Mouse (Mus musculus) embryo, embryonic 11.5 days (tissue): ENCODE data around the gene Olfr354.

ENCODE experiments used
- DNase-seq: peaks from one replicate; pipeline ENCODE4 v3.0.0-alpha.2; 2012; ENCODE audit warnings: low read depth, low spot score

Olfr354 gene

DNA sequence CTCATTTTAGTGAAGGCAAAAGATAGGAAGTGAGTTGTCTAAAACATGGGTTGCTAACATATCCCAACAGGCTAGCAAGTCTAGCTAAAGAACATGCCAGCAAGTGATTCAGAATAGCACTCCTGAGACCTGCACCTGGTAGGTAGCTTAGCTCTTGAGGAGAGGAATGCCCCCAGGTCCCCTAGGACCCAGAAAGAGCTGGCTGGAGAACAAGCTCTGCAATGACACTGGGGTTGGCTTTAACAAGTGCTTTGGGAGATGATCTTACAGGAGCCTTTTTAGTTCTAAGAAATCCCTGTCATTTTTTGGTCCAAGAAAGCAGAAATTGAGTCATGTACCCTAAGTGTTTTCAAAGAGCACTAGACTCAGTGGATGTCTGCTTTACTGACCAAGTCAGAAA, at the start of gene Olfr354:
TSS of gene Olfr354 (plus strand) at position 301 of the 400 bp plus-strand sequence.
- DNase-seq = no peak

DNA sequence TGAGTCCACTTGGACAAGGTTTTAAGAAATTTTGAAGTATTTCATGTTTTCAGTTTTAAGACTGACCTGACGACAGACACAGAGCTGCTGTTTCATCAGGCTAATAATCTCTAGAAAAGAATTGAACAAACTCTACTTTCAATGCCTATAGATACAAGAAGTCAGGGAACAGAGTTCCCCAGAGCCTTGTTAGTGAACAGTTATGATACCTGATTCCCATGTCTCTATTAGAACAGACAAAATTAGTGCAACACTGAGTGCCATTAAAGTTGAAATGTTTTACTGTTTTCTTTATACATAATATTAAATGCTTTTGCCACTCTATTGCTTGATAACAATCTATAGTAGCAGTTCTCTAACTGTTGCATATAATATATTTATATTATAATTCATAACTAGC, 42.9 kb upstream of the Olfr354 start, which contains the start of gene Olfr351:
TSS of gene Olfr351 (minus strand) at position 101 of the 400 bp plus-strand sequence.
- DNase-seq = no peak

DNA sequence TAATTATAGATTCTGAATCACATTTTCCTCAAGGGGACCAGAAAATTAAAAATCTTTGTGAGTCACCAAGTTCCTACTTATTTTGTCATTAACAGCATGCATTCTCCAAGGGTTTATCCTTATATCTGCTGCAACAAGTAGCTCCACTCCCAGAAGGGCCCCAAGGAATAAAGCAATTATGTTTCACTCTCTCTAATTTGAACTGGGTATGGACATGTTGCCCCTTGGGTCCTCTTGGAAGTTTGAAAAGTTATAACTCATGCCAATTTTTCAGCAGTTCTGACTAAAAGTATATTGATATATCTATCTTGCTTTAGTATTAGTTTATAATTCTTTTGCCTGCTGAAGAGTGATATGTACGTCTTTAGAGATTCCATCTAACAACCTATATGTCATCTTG, 37.3 kb upstream of the Olfr354 start, which contains the start of gene Olfr352:
TSS of gene Olfr352 (plus strand) at position 301 of the 400 bp plus-strand sequence.
- DNase-seq = no peak

DNA sequence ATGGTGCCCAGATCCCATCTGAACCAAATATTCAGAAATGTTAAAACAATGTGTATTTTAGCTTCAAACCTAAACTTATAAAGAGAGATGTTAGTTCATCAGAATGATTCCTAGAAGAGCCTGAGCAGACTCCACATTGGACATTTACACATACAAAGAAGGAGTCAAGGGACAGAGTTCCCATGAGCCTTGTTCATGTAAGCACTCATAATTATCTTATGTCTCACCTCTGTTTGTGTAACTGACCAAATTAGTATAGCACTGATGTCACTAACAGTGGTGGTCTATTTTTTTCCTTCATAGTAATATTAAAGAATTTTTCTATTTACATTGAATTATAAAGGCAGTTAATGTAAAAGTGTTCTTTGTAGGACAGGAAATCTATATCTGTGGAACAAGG, 12.6 kb upstream of the Olfr354 start, which contains the start of gene Olfr353:
TSS of gene Olfr353 (minus strand) at position 101 of the 400 bp plus-strand sequence.
- DNase-seq = no peak

DNA sequence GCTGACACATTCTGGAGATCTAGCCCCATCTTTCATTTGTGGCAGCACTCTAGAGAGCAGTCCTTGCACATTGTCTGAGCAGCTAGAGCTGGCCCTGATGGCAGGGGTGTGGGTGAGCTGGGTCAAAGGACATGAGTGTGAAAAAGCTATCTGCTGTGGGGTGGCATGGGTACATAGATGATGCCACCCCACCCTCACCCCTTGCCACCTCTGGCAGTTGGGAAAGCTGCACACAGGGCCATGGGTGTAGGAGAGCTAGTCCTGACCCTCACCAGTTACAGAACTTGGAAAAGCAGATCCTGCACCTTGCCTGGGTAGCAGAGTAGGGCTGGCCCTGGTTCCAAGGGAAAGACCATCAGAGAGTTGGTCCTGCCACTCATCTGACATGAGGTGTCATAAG, 8.4 kb upstream of the Olfr354 start:
- DNase-seq = no peak

DNA sequence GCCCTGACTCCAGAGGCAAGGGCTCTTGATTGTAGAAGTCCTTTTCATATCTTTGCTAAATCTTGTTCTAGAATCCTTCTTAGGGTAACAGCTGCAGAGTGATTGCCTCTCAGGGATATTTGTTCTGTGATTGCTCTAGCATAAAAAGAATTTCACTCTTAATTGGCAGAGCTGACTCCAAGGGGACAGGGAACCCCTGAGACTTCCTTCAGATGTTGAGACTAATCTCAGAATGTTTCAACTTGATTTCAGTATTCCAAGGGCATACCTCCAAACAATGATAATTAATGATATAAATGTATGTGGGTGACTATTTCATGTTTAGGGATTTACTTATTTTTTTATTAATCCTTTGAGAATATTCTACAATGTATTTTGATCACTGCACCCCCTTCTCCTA, 23.3 kb downstream of the Olfr354 start, which contains the start of gene Olfr355:
TSS of gene Olfr355 (minus strand) at position 101 of the 400 bp plus-strand sequence.
- no peak for DNase-seq

DNA sequence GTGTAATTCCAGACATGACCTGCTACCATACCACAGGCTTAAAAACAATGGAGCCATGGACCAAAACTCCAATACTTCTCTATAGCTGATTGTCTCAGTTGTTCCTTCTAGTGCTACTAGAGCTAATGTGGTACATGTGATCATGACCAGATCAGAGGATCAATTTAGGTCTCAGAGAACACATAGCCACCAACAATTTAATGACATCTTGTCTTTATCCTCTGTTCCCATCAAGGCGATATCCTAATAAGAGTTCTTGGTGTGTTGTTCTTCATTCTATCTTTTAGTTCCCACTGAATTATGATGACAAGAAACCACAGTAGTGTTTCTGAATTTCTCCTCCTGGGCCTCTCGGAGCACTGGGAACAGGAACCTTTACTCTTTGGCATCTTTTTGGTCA, 31.3 kb downstream of the Olfr354 start, which contains the start of gene Olfr356:
TSS of gene Olfr356 (plus strand) at position 301 of the 400 bp plus-strand sequence.
- DNase-seq = no peak
